Mouse (Mus musculus) kidney, embryonic 14.5 days (tissue): Measurements from ENCODE around the gene Angptl4. TPM values are rescaled to one million over a fixed set of nuclear protein-coding genes. Genes with fewer than 3 reads are reported as not detected.
A peak's percentile ranks its signal among the peaks of the same experiment; 100 is the strongest.

Source experiments
- ATAC-seq: fragments of 200-750 bp; cut with Nextera tagmentation; 2 replicates; pipeline ENCODE4 v1.8.0; 2017; ENCODE audit warnings: moderate number of reproducible peaks, mild to moderate bottlenecking, moderate TSS enrichment, moderate library complexity; ENCODE audit not compliant: low FRiP score, low TSS enrichment
- H3K27ac ChIP-seq: fragments of 300-500 bp; sonication (generic); 2 replicates; pipeline ENCODE4 v1.5.1; 2014; ENCODE audit warnings: low read depth, mild to moderate bottlenecking, low read length, moderate library complexity, mixed read lengths
- H3K27me3 ChIP-seq: fragments of 300-500 bp; sonication (generic); 2 replicates; pipeline ENCODE4 v1.6.1; 2014; ENCODE audit warnings: mild to moderate bottlenecking, low read length; ENCODE audit not compliant: control insufficient read depth, insufficient read depth
- H3K36me3 ChIP-seq: fragments of 300-500 bp; sonication (generic); 2 replicates; pipeline ENCODE4 v1.6.1; 2014; ENCODE audit warnings: low read length, mixed read lengths; ENCODE audit not compliant: control insufficient read depth, insufficient read depth
- H3K4me1 ChIP-seq: fragments of 300-500 bp; sonication (generic); 2 replicates; pipeline ENCODE4 v1.6.1; 2014; ENCODE audit warnings: low read length, mixed read lengths; ENCODE audit not compliant: control insufficient read depth, insufficient read depth
- H3K4me2 ChIP-seq: fragments of 300-500 bp; sonication (generic); replicated peaks from 2 replicates; pipeline ENCODE4 v1.6.1; 2014; ENCODE audit warnings: low read depth, mild to moderate bottlenecking, low read length
- H3K4me3 ChIP-seq: fragments of 300-500 bp; sonication (generic); 2 replicates; pipeline ENCODE4 v1.5.1; 2014; ENCODE audit warnings: mild to moderate bottlenecking, low read length
- H3K9ac ChIP-seq: fragments of 300-500 bp; sonication (generic); 2 replicates; pipeline ENCODE4 v1.6.1; 2014; ENCODE audit warnings: low read depth, mild to moderate bottlenecking, low read length, moderate library complexity
- H3K9me3 ChIP-seq: fragments of 300-500 bp; sonication (generic); 2 replicates; pipeline ENCODE4 v1.6.1; 2016; ENCODE audit warnings: low read length; ENCODE audit not compliant: control insufficient read depth
- WGBS: fragments of 180-500 bp; shearing (Covaris S2); extraction: QIAGEN DNeasy Blood & Tissue Kit; methylation state at CpG from one replicate; pipeline ENCODE4 v1.1.7; 2014; 5-methylcytosine and 5-hydroxymethylcytosine counted together
- polyA plus RNA-seq: library from polyadenylated mRNA; unstranded; fragments of >200 nt; fragmentation: Nextera tagmentation; extraction: Ambion mirVana; gene quantifications from 2 replicates; pipeline ENCODE4 v1.2.1, GENCODE M21; 2014

Gene Angptl4
- polyA plus RNA-seq, 1 experiment from 2014 or later = 18.4 TPM

DNA sequence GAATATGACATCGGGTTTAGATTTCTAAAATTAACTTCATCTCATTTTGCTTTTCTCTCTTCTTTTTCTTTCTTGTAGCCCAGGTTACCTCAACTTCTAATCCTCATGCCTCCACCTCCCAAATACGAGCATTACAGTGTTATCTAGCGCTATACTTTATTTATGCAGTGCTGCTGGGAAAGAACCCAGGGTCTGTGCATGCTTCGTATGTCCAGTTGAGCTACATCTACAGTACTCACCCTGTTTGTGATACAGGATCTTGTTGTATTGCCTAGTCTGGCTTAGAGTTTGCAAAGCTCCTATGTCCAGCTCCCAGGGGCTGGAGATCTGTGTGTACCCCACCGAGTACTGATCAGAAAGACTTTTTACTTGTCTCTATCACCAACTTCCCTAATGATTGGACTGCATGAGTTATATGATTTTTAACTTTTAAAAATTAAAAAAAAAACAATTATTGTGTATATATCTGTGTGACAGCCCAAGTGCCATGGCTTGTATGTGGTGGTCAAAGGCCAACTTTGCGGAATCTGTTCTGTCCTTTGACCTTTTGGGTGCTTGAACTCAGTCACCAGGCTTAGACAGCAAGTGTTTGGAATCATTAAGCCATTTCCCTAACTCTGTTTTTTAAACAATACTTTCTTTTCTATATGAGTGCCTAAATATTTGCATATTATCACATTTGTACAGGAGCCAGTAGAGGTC, 7.6 kb downstream of the Angptl4 start:
- no peak overlapping the region for H3K4me2 ChIP-seq
- H3K36me3 ChIP-seq = peaks cover 19% of the 10 kb centered on the region
- peaks cover 7% of the 10 kb centered on the region for H3K4me1 ChIP-seq
- 91% methylated on average over 6 of the region's 6 CpGs for WGBS
- no peak overlapping the region for H3K9ac ChIP-seq
- H3K9me3 ChIP-seq = no peaks in the 10 kb centered on the region
- no peak overlapping the region for H3K4me3 ChIP-seq
- ATAC-seq = no peak
- no peak overlapping the region for H3K27ac ChIP-seq
- no peaks in the 10 kb centered on the region for H3K27me3 ChIP-seq

DNA sequence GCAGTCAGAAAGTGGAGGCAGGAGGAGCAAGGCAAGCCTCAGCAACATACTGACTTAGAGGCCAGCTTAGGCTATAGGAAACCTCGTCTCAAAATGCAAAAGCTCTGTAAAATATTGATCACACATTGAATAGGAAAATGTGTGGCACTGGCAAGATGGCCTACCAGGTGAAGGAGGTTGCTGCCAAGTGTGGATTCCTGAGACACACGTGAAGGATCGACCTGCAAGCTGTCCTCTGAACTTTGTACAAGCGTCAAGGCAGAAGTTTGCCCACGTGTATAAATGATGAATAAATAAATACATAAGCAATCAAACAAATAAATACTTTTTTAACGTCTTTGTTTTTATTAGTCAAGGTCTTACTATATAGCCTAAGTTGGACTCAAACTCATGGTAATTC, 8.2 kb downstream of the Angptl4 start:
- no peaks in the 10 kb centered on the region for H3K9me3 ChIP-seq
- no peak overlapping the region for H3K27ac ChIP-seq
- ATAC-seq = no peak
- H3K4me3 ChIP-seq = no peak overlapping the region
- no peak overlapping the region for H3K4me2 ChIP-seq
- 80% methylated on average over 6 of the region's 6 CpGs for WGBS
- H3K9ac ChIP-seq = no peak overlapping the region
- peaks cover 19% of the 10 kb centered on the region for H3K36me3 ChIP-seq
- H3K4me1 ChIP-seq = peaks cover 2% of the 10 kb centered on the region; the same call in 1 of the 2 replicates
- H3K27me3 ChIP-seq = no peaks in the 10 kb centered on the region

- no peaks in the 10 kb centered on the region for H3K4me1 ChIP-seq
- WGBS = 92% methylated on average over 4 of the region's 4 CpGs
- H3K9ac ChIP-seq = no peak overlapping the region
- no peak overlapping the region for H3K4me3 ChIP-seq
- H3K27me3 ChIP-seq = no peaks in the 10 kb centered on the region
- no peak overlapping the region for H3K4me2 ChIP-seq
- ATAC-seq = no peak
- H3K27ac ChIP-seq = no peak overlapping the region
- no peaks in the 10 kb centered on the region for H3K9me3 ChIP-seq
- H3K36me3 ChIP-seq = peaks cover 6% of the 10 kb centered on the region
Measured at GRCm38 (mm10) chr17:33771617-33772016, 10.0 kb downstream of the Angptl4 start.

- no peak overlapping the region for H3K27ac ChIP-seq
- no peak overlapping the region for H3K9ac ChIP-seq
- WGBS = 74% methylated on average over 3 of the region's 3 CpGs
- no peaks in the 10 kb centered on the region for H3K4me1 ChIP-seq
- no peak for ATAC-seq
- H3K4me3 ChIP-seq = no peak overlapping the region
- H3K27me3 ChIP-seq = no peaks in the 10 kb centered on the region
- no peaks in the 10 kb centered on the region for H3K9me3 ChIP-seq
- H3K4me2 ChIP-seq = no peak overlapping the region
- no peaks in the 10 kb centered on the region for H3K36me3 ChIP-seq
Measured at GRCm38 (mm10) chr17:33766389-33766788, 15.2 kb downstream of the Angptl4 start.

GRCm38 (mm10) chr17:33760255-33761165, 21.1 kb downstream of the Angptl4 start, which contains the start of gene Rab11b:
Gene Rab11b, minus strand, starts transcription at chr17:33760530.
- Histone ChIP-seq H3K4me3 (peak within 1 kb of the TSS; percentile 71), H3K9me3 (no peaks in the 10 kb centered on the region), H3K36me3 (peaks cover 4% of the 10 kb centered on the region; the same call in 1 of the 2 replicates), H3K27me3 (no peaks in the 10 kb centered on the region), H3K27ac (peak within 1 kb of the TSS; percentile 98), H3K4me2 (peak within 1 kb of the TSS; percentile 74), H3K9ac (peak within 1 kb of the TSS; percentile 90), H3K4me1 (peaks cover 24% of the 10 kb centered on the region; the same call in 1 of the 2 replicates)
- ATAC-seq = peak; percentile 100
- 3% methylated on average over 35 of the region's 35 CpGs for WGBS

GRCm38 (mm10) chr17:33759767-33760254, 21.8 kb downstream of the Angptl4 start:
- H3K27ac ChIP-seq = peak overlapping the region; percentile 98
- H3K4me3 ChIP-seq = peak overlapping the region; percentile 71
- H3K4me2 ChIP-seq = peak overlapping the region; percentile 74
- no peaks in the 10 kb centered on the region for H3K9me3 ChIP-seq
- H3K4me1 ChIP-seq = peaks cover 28% of the 10 kb centered on the region; the same call in 1 of the 2 replicates
- WGBS = under 1% methylated on average over 38 of the region's 38 CpGs
- no peaks in the 10 kb centered on the region for H3K27me3 ChIP-seq
- peaks cover 4% of the 10 kb centered on the region; the same call in 1 of the 2 replicates for H3K36me3 ChIP-seq
- ATAC-seq = peak; percentile 91
- peak overlapping the region; percentile 90 for H3K9ac ChIP-seq

GRCm38 (mm10) chr17:33757231-33757630, 24.4 kb downstream of the Angptl4 start:
- H3K36me3 ChIP-seq = peaks cover 7% of the 10 kb centered on the region; the same call in 1 of the 2 replicates
- H3K9me3 ChIP-seq = no peaks in the 10 kb centered on the region
- no peak overlapping the region for H3K4me2 ChIP-seq
- no peak overlapping the region for H3K27ac ChIP-seq
- WGBS = 44% methylated on average over 4 of the region's 4 CpGs
- ATAC-seq = no peak
- no peaks in the 10 kb centered on the region for H3K27me3 ChIP-seq
- H3K9ac ChIP-seq = peak overlapping the region; percentile 24; the same call in 1 of the 2 replicates
- H3K4me1 ChIP-seq = peaks cover 28% of the 10 kb centered on the region; the same call in 1 of the 2 replicates
- no peak overlapping the region for H3K4me3 ChIP-seq

DNA sequence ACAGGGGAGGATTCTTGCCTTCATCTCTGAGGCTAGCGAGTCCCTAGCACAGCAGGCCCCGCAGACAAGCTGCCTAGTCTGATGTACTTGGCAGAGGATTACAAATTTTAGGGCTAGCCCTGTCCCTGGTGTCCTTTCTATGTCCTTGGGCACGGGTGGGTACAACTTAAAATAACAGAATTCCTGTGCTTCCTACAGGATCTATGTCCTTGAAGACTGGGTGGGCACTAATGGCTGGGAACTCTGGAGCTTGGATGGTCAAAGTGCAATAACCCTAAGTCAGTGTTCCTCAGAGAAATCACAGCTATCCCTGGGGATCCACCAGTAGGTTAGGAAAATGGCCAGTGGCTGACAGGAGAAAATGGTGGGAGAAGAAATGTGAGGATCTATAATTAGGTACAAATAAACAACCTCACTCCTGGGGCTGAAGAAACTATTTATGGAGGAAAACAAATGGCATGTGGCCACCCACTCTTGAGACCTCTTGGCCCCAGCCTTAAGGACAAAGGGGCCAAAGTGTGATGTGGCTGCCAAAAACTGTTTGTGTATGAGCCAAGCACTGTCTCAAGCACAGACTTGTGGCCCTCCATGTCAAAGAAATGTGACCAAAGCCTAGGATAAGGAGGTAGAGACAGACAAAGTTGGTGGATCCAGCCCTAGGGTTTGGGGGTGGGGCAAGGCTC, 25.4 kb downstream of the Angptl4 start:
- Histone ChIP-seq H3K27ac (no peak overlapping the region), H3K9ac (no peak overlapping the region), H3K4me1 (peaks cover 28% of the 10 kb centered on the region; the same call in 1 of the 2 replicates), H3K4me3 (no peak overlapping the region), H3K27me3 (no peaks in the 10 kb centered on the region), H3K36me3 (peaks cover 11% of the 10 kb centered on the region; the same call in 1 of the 2 replicates), H3K9me3 (no peaks in the 10 kb centered on the region), H3K4me2 (no peak overlapping the region)
- WGBS = 83% methylated on average over 3 of the region's 3 CpGs
- ATAC-seq = no peak
